Mouse (Mus musculus) embryo, embryonic 10.5 days (tissue): ENCODE measurements at regions not wholly inside any gene's neighbourhood (a gene's known extent, or its start where the extent isn't known, plus 50 kb on each side); places are given as distances from the start of the nearest gene placed in this dataset.

Source experiments
- DNase-seq: peaks from one replicate; pipeline ENCODE4 v3.0.0-alpha.2; 2015; ENCODE audit warnings: low spot score

- DNase-seq, result no peak
Measured at GRCm38 (mm10) chr13:103683169-103683568, 91.2 kb downstream of the Srek1 start.

- no peak for DNase-seq
Measured at GRCm38 (mm10) chr13:103680740-103681139, 93.7 kb downstream of the Srek1 start.

GRCm38 (mm10) chr13:103680052-103680451 lies 94.4 kb downstream of the Srek1 start:
- DNase-seq, result no peak

GRCm38 (mm10) chr13:103676831-103677230 lies 97.6 kb downstream of the Srek1 start:
- no peak for DNase-seq

- DNase-seq, result no peak
Measured at GRCm38 (mm10) chr13:103676221-103676620, 98.2 kb downstream of the Srek1 start.

- DNase-seq, result no peak
Measured at GRCm38 (mm10) chr13:103670611-103671010, 103.8 kb downstream of the Srek1 start.

- no peak for DNase-seq
Measured at GRCm38 (mm10) chr13:103669856-103670255, 104.6 kb downstream of the Srek1 start.

GRCm38 (mm10) chr13:103667749-103668148 lies 106.7 kb downstream of the Srek1 start:
- DNase-seq, result no peak

GRCm38 (mm10) chr13:103660248-103660996 lies 114.0 kb downstream of the Srek1 start:
- DNase-seq, result peak; percentile 44

DNA sequence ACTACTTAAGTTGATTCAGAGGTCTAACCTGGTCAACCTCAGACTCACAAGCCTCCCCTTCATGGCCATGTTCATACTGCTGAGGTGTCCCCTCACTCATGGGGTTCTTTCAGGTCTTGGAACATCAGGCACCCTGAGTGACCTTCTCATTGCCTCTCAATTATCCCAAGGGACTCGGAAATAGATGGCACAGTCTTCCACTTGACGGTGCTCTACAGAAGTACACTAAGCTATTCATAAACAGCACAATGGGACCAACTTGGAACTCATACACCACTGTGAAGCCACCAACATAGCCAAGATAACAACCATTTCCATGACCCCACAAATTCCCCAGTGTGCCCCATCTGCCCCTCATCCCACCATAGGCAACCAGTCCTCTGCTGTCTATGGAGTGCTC lies 118.4 kb downstream of the Srek1 start:
- DNase-seq, result no peak

DNA sequence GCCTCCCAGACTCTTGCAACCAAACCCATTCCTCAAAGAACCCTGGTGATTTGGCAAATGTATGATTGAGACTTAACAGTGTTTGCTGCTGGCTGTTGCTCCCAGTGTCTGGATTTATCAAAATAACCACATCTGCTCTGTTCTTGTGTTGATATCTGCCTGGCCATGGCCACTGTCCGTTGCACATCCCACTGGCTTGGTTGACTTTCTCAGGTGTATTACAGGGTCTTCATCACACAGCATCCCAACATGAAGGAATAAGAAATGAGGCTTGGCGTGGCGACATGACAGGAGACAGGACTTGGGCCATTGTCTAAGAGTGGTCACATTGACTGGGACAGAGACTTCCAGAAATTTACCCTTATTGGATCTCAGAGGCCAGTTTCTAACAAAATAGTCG lies 121.2 kb downstream of the Srek1 start:
- DNase-seq, result no peak

DNA sequence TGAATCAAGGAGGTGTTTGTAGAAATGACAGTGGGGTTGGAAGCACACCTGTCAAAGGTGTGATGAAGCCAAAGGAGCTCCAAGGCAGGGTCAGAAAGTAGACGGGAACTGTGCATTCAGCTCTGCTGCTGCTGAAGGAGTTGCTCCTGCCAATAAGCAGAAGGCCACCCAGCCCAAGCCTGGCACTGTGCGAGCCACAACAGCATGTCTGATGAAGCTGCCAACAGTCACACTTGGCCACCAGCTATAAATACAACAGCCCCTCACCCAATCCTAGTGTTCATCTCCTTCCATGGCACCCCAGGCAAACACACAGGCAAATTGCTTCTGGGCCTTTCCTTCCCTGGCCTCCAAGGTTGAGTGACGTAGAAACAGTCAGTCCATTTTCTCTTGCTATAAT lies 125.0 kb downstream of the Srek1 start:
- DNase-seq, result no peak

GRCm38 (mm10) chr13:103648016-103648415 lies 126.4 kb downstream of the Srek1 start:
- no peak for DNase-seq

- DNase-seq, result peak; percentile 33
Measured at GRCm38 (mm10) chr13:103646035-103646434, 128.4 kb downstream of the Srek1 start.

DNA sequence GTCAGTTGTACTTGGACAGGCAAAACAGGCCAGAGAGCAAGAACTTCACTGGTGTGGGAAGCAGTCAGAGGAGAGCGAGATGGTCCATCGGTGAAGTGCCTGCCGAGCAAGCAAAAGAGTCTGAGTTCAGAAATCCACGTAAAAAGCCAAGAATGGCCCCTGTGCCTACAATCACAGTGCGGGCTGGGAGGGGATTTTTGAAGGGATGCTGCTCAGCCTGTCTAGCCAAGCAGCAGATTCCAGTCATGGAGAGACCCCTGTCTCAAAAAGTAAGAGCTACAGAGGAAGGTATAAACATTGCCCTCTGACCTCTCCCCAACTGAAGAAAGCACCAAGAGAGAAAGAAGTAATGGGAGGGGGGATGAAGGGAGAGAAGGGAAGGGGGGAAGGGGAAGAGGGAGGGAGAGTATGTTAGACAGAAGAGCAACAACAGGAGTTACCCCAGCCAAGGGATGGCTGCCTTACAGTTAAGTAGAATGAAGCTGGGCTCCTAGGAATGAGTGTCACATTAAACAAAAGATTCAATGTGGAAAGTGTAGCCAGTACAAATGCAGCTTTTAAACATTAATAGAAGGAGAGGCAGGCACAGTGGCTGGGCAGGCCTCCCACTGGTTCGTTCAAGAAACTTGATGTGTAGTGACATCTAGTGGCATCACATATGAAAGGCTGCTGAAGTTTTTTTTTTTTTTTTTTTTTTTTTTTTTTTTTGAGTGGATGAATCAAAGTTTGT lies 130.2 kb downstream of the Srek1 start:
- DNase-seq, result peak; percentile 82

DNA sequence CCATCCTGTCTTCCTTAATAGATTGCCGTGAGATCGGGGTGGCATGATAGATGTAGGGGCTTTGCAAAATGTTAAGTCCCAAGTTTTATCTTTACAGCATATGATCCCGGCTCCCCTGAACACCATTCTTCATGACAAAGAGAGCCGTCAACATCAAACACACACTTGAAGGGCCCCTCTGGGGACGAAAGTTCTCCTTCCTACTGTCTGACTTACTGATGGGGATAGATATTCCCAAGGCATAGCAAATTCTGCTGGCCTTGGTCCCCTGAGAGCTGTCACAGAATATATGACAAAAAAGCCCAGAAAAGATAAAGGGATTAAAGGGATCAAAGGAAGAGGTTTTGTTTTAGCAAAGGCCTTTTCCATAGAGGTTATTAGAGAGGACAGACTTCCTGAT lies 130.9 kb downstream of the Srek1 start:
- DNase-seq, result no peak

GRCm38 (mm10) chr13:103642542-103643375 lies 131.6 kb downstream of the Srek1 start:
- DNase-seq, result no peak

DNA sequence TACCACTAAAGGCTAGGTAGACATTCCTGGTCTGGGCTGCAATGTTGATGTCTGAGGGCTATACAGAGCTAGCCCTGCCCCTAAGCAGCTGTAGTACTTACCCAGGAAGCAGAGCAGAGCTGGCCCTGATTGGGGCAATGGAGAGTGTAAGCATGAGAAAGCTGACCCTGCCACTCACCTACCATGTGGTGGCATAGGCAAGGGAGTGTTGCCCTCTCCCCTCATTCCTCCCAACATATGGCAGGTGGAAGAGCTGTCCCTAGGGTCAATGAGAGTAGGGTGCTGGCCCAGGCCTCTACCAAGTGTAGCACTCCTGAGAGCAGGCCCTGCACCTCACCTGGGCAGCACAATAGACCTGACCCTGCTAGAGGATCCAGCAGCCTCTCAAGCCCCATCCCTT lies 136.4 kb downstream of the Srek1 start:
- no peak for DNase-seq

GRCm38 (mm10) chr13:103637414-103637813 lies 137.0 kb downstream of the Srek1 start:
- no peak for DNase-seq

- no peak for DNase-seq
Measured at GRCm38 (mm10) chr13:103636595-103636994, 137.8 kb downstream of the Srek1 start.

DNA sequence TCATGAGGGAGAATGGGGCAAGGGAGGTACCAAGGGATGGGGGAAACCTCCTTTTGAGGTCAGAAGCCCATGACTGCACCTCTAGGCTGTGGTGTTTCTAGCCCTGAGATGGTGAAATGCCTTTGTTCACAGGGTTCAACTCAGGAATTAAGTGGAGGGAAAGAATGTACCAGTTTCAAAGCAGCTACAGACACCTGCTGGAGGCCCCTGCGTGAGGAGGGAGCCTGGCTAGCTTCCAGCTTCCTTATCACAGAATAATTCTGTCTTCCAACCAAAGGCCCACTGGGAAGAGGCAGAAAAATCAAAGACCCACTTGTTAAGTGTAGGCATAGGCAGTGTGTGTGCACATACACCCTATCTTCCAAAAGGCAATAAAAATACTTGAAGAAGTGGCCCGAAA lies 150.6 kb downstream of the Srek1 start:
- DNase-seq, result no peak

DNA sequence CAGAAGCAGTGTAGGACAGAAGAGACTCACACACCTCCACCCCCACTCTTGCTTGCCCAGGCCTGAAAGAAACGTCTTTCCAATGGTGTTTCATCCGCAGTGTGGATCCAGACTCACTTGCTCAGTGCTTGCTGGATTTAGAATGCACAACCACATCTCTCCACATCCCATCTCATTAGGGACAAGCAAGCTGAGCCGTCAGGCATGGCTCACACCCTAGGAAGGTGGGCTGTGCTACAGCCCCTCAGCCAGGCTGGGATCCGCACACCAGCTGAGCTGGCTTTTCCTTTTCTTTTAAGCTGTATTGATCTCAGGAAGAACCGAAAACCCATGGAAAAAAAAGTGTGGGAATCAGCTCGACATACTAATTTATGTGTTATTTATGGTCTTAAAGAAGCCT lies 151.1 kb downstream of the Srek1 start:
- DNase-seq, result no peak

- DNase-seq, result no peak
Measured at GRCm38 (mm10) chr13:103622324-103622723, 152.1 kb downstream of the Srek1 start.
